ENCODE assay signal across 12 mouse cellular contexts in genomic region chr12:13594746-13595469, GRCm38 (mm10).
A peak's percentile ranks its signal among the peaks of the same experiment; 100 is the strongest.
DNase-seq lines count a peak whose midpoint lies in the region; ATAC-seq and TF ChIP-seq lines count a peak whose summit lies in the region.
"Had no signal": no experiment of that assay in that cellular context is flagged by ENCODE, and none has a peak within 500 bp of the region (broad histone marks: within the 10 kb centered on the region; RNA-seq: fewer than 3 reads in every experiment).

No protein-coding gene starts in this region.

- H3K27me3 ChIP-seq in stomach, embryonic 16.5 days (ENCODE audit: control insufficient read depth, insufficient read depth, low read length): no peaks in the 10 kb centered on the region
- H3K27me3 ChIP-seq in stomach, postnatal 0 days (ENCODE audit: control insufficient read depth, insufficient read depth, low read length): no peaks in the 10 kb centered on the region
- no peaks in the 10 kb centered on the region for H3K27me3 ChIP-seq in hindbrain, embryonic 14.5 days (ENCODE audit: control insufficient read depth, insufficient read depth, low read length)
- H3K27me3 ChIP-seq in kidney, embryonic 14.5 days (ENCODE audit: control insufficient read depth, insufficient read depth, low read length): no peaks in the 10 kb centered on the region
- H3K27me3 ChIP-seq: heart, embryonic 13.5 days had no signal

- no peaks in the 10 kb centered on the region for H3K4me1 ChIP-seq in stomach, embryonic 16.5 days (ENCODE audit: control insufficient read depth, insufficient read depth, low read length)
- H3K4me1 ChIP-seq in stomach, postnatal 0 days (replicated peaks; ENCODE audit: control insufficient read depth, insufficient read depth): no peaks in the 10 kb centered on the region
- no peaks in the 10 kb centered on the region for H3K4me1 ChIP-seq in hindbrain, embryonic 14.5 days (replicated peaks; ENCODE audit: control insufficient read depth, insufficient read depth, low read length)
- peaks cover 4% of the 10 kb centered on the region; the same call in 1 of the 2 replicates for H3K4me1 ChIP-seq in kidney, embryonic 14.5 days (ENCODE audit: control insufficient read depth, insufficient read depth, low read length)
- H3K4me1 ChIP-seq: heart, embryonic 13.5 days had no signal

- DNase-seq in kidney, adult 9 months: peak; percentile 4
- no peak for DNase-seq in kidney, adult 18-20 months
- DNase-seq in stomach, postnatal 0 days (ENCODE audit: low spot score): no peak
- no peak for DNase-seq in hindbrain, embryonic 14.5 days (ENCODE audit: low spot score)
- DNase-seq in skeletal muscle tissue, adult 2 months (ENCODE audit: low read depth, low spot score): peak; percentile 39
- DNase-seq: adrenal gland, postnatal 10 days; kidney, adult 2 months had no signal

- no peak for TF ChIP-seq CTCF in stomach, postnatal 0 days (IDR thresholded peaks at IDR 0.05; ENCODE audit: low read depth)

- H3K36me3 ChIP-seq in stomach, embryonic 16.5 days (ENCODE audit: control insufficient read depth, insufficient read depth, low read length): no peaks in the 10 kb centered on the region
- no peaks in the 10 kb centered on the region for H3K36me3 ChIP-seq in stomach, postnatal 0 days (ENCODE audit: control insufficient read depth, insufficient read depth, low read length)
- no peaks in the 10 kb centered on the region for H3K36me3 ChIP-seq in hindbrain, embryonic 14.5 days (replicated peaks; ENCODE audit: control insufficient read depth, insufficient read depth)
- H3K36me3 ChIP-seq in kidney, embryonic 14.5 days (ENCODE audit: control insufficient read depth, insufficient read depth, low read length): no peaks in the 10 kb centered on the region
- H3K36me3 ChIP-seq: G1E; heart, embryonic 13.5 days had no signal

- TF ChIP-seq EP300 in stomach, postnatal 0 days (optimal IDR thresholded peaks at IDR 0.05): no peak

- ATAC-seq in stomach, embryonic 16.5 days (ENCODE audit: insufficient read depth, low FRiP score): peak; percentile 44; the same call in 1 of the 2 replicates
- no peak for ATAC-seq in stomach, postnatal 0 days (ENCODE audit: low FRiP score, low TSS enrichment)
- ATAC-seq in hindbrain, embryonic 14.5 days (ENCODE audit: low FRiP score): peak; percentile 73
- no peak for ATAC-seq in kidney, embryonic 14.5 days (ENCODE audit: low FRiP score, low TSS enrichment)
- ATAC-seq: lung, postnatal 0 days had no signal

- H3K9ac ChIP-seq in stomach, embryonic 16.5 days (ENCODE audit: low read length): no peak overlapping the region
- H3K9ac ChIP-seq in stomach, postnatal 0 days (ENCODE audit: low read length): no peak overlapping the region
- H3K9ac ChIP-seq in hindbrain, embryonic 14.5 days: no peak overlapping the region
- H3K9ac ChIP-seq in kidney, embryonic 14.5 days (ENCODE audit: low read depth, low read length): no peak overlapping the region
- H3K9ac ChIP-seq: heart, embryonic 13.5 days had no signal

- whole genome bisulfite sequencing in stomach, embryonic 16.5 days: 69% methylated on average over 9 of the region's 9 CpGs
- 65% methylated on average over 9 of the region's 9 CpGs for WGBS in stomach, postnatal 0 days
- WGBS in hindbrain, embryonic 14.5 days: 62% methylated on average over 9 of the region's 9 CpGs
- 78% methylated on average over 9 of the region's 9 CpGs for WGBS in kidney, embryonic 14.5 days

- no peak overlapping the region for H3K27ac ChIP-seq in stomach, embryonic 16.5 days (ENCODE audit: low read length)
- no peak overlapping the region for H3K27ac ChIP-seq in stomach, postnatal 0 days (replicated peaks)
- no peak overlapping the region for H3K27ac ChIP-seq in hindbrain, embryonic 14.5 days
- no peak overlapping the region for H3K27ac ChIP-seq in kidney, embryonic 14.5 days (ENCODE audit: low read depth, low read length)
- H3K27ac ChIP-seq: heart, embryonic 13.5 days had no signal

- no peaks in the 10 kb centered on the region for H3K9me3 ChIP-seq in stomach, embryonic 16.5 days (replicated peaks; ENCODE audit: control insufficient read depth, low read length)
- no peaks in the 10 kb centered on the region for H3K9me3 ChIP-seq in stomach, postnatal 0 days (ENCODE audit: control insufficient read depth, low read length)
- H3K9me3 ChIP-seq in hindbrain, embryonic 14.5 days (ENCODE audit: control insufficient read depth, low read length): no peaks in the 10 kb centered on the region
- no peaks in the 10 kb centered on the region for H3K9me3 ChIP-seq in kidney, embryonic 14.5 days (ENCODE audit: control insufficient read depth, low read length)
- H3K9me3 ChIP-seq: G1E; heart, embryonic 13.5 days had no signal

- no peak overlapping the region for H3K4me3 ChIP-seq in stomach, embryonic 16.5 days (replicated peaks; ENCODE audit: low read length)
- no peak overlapping the region for H3K4me3 ChIP-seq in stomach, postnatal 0 days (ENCODE audit: low read depth, low read length)
- no peak overlapping the region for H3K4me3 ChIP-seq in hindbrain, embryonic 14.5 days (replicated peaks; ENCODE audit: low read length)
- H3K4me3 ChIP-seq in kidney, embryonic 14.5 days (ENCODE audit: low read length): no peak overlapping the region
- H3K4me3 ChIP-seq: heart, embryonic 13.5 days had no signal

- no peak overlapping the region for H3K4me2 ChIP-seq in stomach, embryonic 16.5 days (ENCODE audit: low read depth, low read length)
- H3K4me2 ChIP-seq in stomach, postnatal 0 days (replicated peaks; ENCODE audit: low read depth): no peak overlapping the region
- no peak overlapping the region for H3K4me2 ChIP-seq in hindbrain, embryonic 14.5 days (replicated peaks)
- H3K4me2 ChIP-seq in kidney, embryonic 14.5 days (replicated peaks; ENCODE audit: low read depth, low read length): no peak overlapping the region
- H3K4me2 ChIP-seq: heart, embryonic 13.5 days had no signal

Comparison
In these comparisons a context has a peak if more than half of its experiments do, and no peak if none do; other contexts are left out.
1. DNase-seq: peak in kidney, adult 9 months (single experiment) and skeletal muscle tissue, adult 2 months (single experiment); none in kidney, adult 18-20 months (single experiment), stomach, postnatal 0 days (single experiment) and hindbrain, embryonic 14.5 days (single experiment).
2. ATAC-seq: peak in stomach, embryonic 16.5 days (single experiment) and hindbrain, embryonic 14.5 days (single experiment); none in stomach, postnatal 0 days (single experiment) and kidney, embryonic 14.5 days (single experiment).